Mouse (Mus musculus): ENCODE measurements around the gene Slc45a2.

DNA sequence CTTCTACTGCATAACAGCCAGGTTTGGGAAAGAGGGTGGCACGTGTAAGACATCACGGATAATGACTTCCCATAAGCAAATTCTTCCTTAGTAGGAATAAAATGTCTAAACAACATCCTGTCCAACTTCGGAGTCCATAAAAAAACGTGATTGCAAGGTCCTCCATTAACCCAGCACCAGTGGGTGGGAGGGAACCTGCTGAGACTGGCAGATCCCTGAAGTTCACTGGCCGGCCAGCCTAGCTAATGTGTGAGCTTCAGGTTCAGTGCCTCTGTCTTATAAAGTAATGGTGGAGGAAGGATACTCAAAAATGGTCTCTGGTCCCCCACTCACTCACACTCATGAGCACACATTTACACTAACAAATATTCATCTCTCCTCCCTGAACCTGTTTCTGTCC is 45.4 kb upstream of the Slc45a2 start:
- TF ChIP-seq CTCF (IDR thresholded peaks at IDR 0.05; ENCODE audit: borderline replicate concordance, control insufficient read depth, extremely low read depth, insufficient read depth, low read length, poor library complexity) (no peak), POLR2A (IDR thresholded peaks at IDR 0.05; ENCODE audit: control insufficient read depth, extremely low read depth, insufficient read depth, low read length, poor library complexity) (no peak)
